Mouse (Mus musculus) testis, adult 2 months (tissue): ENCODE measurements around the gene Epha5. TPM values are rescaled to one million over a fixed set of nuclear protein-coding genes. Genes with fewer than 3 reads are reported as not detected.

ENCODE experiments used
- H3K27ac ChIP-seq: fragments of 200-500 bp; 2 replicates; pipeline ENCODE4 v1.5.1; 2012; ENCODE audit warnings: low read depth, low read length; ENCODE audit not compliant: control insufficient read depth, insufficient read depth
- H3K27me3 ChIP-seq: fragments of 200-500 bp; 2 replicates; pipeline ENCODE4 v1.6.1; 2012; ENCODE audit warnings: mild to moderate bottlenecking, low read length, moderate library complexity; ENCODE audit not compliant: control insufficient read depth, insufficient read depth
- H3K36me3 ChIP-seq: fragments of 200-500 bp; 2 replicates; pipeline ENCODE4 v1.6.1; 2012; ENCODE audit warnings: mild to moderate bottlenecking, low read length; ENCODE audit not compliant: control insufficient read depth, insufficient read depth
- H3K4me1 ChIP-seq: fragments of 200-500 bp; 2 replicates; pipeline ENCODE4 v1.6.1; 2012; ENCODE audit warnings: low read length; ENCODE audit not compliant: control insufficient read depth, insufficient read depth
- H3K4me3 ChIP-seq: fragments of 200-500 bp; 2 replicates; pipeline ENCODE4 v1.5.1; 2012; ENCODE audit warnings: low read depth, mild to moderate bottlenecking, low read length, moderate library complexity, mixed read lengths; ENCODE audit not compliant: control insufficient read depth
- CTCF ChIP-seq: fragments of 200-500 bp; IDR thresholded peaks from 2 replicates; pipeline ENCODE4 v1.5.1; 2012; ENCODE audit warnings: low read depth, mild to moderate bottlenecking, inconsistent platforms, low read length, moderate library complexity; ENCODE audit not compliant: control insufficient read depth, insufficient read depth, insufficient replicate concordance
- POLR2A ChIP-seq: fragments of 200-500 bp; IDR thresholded peaks from 2 replicates; pipeline ENCODE4 v1.6.1; 2012; ENCODE audit warnings: low read depth, mild to moderate bottlenecking, inconsistent platforms, low read length, moderate library complexity; ENCODE audit not compliant: control insufficient read depth
- polyA plus RNA-seq: library from polyadenylated mRNA; depleted of rRNA; stranded (reverse); fragments of >200 nt; gene quantifications from 2 replicates; pipeline ENCODE4 v1.2.3, GENCODE M21; 2012

The Epha5 gene
- polyA plus RNA-seq, 1 experiment = 0.02 TPM

DNA sequence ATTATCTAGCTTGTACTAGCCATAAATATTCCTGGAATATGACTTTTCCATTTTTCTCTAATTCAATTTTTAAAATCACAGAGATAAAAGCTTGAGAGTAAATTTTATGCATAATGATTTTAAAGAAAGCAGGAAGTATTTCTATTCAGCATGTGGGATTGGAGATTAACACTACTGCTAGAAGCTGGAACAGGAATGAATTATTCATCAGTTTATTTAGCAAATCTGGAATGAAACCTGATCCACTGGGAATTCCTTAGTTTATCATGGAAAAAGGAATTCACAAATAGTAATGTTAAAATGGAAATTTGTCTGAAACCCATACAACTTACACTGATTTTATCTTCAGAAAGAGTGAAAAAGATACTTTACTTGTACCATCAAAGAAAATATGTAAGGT is 187.2 kb downstream of the Epha5 start:
- Histone ChIP-seq H3K4me3 (no peak overlapping the region), H3K27me3 (no peaks in the 10 kb centered on the region), H3K27ac (no peak overlapping the region), H3K36me3 (no peaks in the 10 kb centered on the region), H3K4me1 (no peaks in the 10 kb centered on the region)
- TF ChIP-seq POLR2A (no peak), CTCF (no peak)

DNA sequence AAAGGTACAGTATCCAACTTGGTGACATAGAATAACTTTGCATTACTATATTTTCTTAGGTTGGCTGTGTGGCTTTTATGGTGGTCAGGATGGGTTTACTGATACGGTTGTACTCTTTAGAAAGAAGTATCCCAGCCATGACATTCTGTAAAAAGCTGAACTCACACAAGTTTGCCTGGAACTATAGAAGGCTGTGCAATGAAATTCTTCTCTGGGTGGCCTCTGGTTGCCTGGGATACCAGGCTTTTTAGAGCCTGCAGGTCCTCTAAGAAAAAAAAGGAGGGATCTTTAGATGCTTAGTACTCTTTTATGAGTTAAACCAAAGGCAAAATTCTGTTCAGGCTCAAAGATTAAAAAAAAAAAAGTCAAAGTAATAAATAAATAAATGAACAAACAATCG is 208.6 kb downstream of the Epha5 start:
- Histone ChIP-seq H3K27me3 (no peaks in the 10 kb centered on the region), H3K27ac (no peak overlapping the region), H3K4me3 (no peak overlapping the region), H3K36me3 (no peaks in the 10 kb centered on the region), H3K4me1 (no peaks in the 10 kb centered on the region)
- no peak for TF ChIP-seq POLR2A
- no peak for TF ChIP-seq CTCF

DNA sequence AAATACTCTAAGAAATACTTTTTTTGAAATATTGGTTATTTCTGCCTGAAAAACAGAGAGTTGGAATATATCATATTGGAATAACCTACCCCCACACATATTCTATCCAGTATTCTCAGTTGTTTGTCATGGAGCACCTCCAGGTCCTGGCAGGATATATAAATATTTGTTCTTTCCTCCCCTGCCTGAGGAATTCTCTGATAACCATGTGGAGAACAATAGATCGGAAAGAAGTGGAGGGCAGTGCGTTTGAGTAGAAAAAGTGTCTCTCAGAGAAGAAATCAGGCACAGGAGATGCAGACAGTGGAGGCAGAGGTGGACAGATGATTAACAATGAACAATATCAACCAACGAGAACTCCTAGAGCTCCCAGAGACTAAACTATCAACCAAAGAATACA is 223.8 kb downstream of the Epha5 start:
- H3K36me3 ChIP-seq = no peaks in the 10 kb centered on the region
- H3K4me3 ChIP-seq = no peak overlapping the region
- H3K4me1 ChIP-seq = no peaks in the 10 kb centered on the region
- no peak overlapping the region for H3K27ac ChIP-seq
- H3K27me3 ChIP-seq = no peaks in the 10 kb centered on the region
- TF ChIP-seq CTCF (no peak), POLR2A (no peak)

DNA sequence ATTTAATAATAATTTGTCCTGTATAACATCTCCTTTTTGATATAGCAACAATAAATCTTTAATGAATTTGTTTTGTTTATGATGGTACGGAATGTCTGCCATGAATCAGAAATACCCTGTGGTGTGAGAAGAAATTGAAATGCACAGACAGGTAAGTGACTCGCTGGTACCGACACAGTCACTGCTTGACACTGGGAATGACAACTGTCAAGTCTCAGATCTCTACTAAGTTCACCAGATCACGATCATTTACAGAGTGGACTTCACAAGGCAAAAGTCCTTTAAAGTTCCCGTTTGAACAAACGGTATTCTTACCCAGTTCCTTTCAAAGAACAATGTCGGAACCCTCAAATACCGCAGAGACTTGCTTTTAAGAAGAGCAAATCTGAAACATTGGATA is 233.0 kb downstream of the Epha5 start:
- no peak overlapping the region for H3K27ac ChIP-seq
- TF ChIP-seq POLR2A (no peak), CTCF (no peak)
- H3K4me1 ChIP-seq = no peaks in the 10 kb centered on the region
- no peak overlapping the region for H3K4me3 ChIP-seq
- no peaks in the 10 kb centered on the region for H3K36me3 ChIP-seq
- no peaks in the 10 kb centered on the region for H3K27me3 ChIP-seq

DNA sequence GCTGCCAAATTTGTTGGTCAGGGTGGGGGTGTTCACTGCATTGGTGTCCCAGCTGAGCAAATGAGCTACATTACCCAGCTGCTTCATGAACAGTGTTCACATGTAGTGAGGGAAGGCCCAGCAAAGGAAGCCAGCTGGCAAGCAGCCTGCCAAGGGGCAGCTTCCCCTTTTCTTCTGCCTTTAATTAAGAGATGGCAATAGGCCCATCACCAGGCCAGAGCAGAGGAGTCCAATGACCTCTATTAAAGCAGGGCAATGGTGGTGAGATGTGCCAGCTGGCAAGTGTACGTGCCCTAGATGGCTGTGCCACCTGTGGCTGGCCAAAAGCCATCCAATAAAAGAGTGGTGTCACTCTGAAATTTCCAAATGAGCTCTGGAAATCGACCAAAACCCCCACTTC is 264.1 kb downstream of the Epha5 start:
- Histone ChIP-seq H3K4me1 (no peaks in the 10 kb centered on the region), H3K36me3 (no peaks in the 10 kb centered on the region), H3K27me3 (no peaks in the 10 kb centered on the region), H3K4me3 (no peak overlapping the region), H3K27ac (no peak overlapping the region)
- TF ChIP-seq POLR2A (no peak), CTCF (no peak)

DNA sequence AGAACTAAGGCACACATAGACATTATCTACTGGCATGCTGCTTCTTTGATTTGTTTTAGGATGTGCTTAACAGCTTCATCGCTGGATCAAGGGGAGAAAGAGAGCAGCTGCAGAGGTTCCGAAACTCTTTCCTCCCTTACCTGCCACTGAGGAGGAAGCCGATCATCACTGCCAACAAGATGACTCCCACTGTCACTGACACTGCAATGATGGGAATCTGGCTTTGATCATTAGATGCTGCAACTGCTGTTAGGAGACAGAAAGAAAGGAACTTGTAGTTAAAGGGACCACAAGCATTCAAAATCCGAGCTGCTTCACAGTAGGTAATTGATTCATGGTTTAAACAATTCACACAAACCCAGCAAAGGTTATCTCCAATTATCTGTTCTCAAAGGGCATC is 275.0 kb downstream of the Epha5 start:
- Histone ChIP-seq H3K27ac (no peak overlapping the region), H3K36me3 (no peaks in the 10 kb centered on the region), H3K27me3 (no peaks in the 10 kb centered on the region), H3K4me1 (no peaks in the 10 kb centered on the region), H3K4me3 (no peak overlapping the region)
- TF ChIP-seq CTCF (no peak), POLR2A (no peak)

DNA sequence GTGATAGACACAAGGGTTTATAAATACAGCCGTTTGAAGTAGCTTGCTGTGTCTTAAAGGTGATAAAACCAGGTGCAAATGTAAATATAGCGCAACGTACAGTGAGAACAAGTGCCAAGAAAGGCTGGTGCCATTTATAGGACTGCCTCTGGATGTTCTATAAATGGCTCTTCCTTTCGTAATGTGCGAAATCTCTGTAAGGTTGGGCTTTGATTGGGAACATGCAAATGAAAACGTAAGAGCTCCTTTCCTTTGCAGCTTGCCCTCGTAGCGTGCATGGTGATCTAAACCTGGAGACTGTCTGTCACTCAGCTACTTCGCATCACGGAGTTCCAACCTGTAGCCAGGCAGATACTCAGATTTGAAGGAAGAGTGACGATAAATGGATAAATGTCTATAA is 321.2 kb downstream of the Epha5 start:
- H3K27ac ChIP-seq = no peak overlapping the region

DNA sequence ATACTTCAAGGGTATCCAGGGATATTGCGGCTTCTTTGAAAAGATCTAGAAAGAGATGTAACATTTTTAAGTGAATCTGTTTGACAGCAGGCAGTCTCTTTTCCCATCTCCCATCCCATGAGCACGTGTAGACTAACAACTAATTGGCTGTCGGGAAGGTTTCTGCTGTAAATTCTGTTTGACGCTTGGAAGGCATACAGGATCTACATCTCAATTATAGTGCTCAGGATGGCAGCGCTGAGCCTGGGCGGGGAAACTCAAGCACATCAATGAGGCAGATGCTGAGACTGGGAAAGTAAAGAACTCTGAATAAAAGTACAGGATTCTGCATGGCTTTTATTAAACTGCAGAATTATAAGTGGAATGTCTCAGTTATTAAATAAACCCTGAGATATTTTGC is 335.9 kb downstream of the Epha5 start:
- Histone ChIP-seq H3K4me3 (no peak overlapping the region), H3K4me1 (no peaks in the 10 kb centered on the region), H3K27me3 (no peaks in the 10 kb centered on the region), H3K27ac (no peak overlapping the region), H3K36me3 (no peaks in the 10 kb centered on the region)
- TF ChIP-seq POLR2A (no peak), CTCF (no peak)

More for the DNA sequence above, 321.2 kb downstream of the Epha5 start:
- Histone ChIP-seq H3K27me3 (no peaks in the 10 kb centered on the region), H3K4me1 (no peaks in the 10 kb centered on the region), H3K4me3 (no peak overlapping the region), H3K36me3 (no peaks in the 10 kb centered on the region)
- TF ChIP-seq POLR2A = no peak
- no peak for TF ChIP-seq CTCF
